Mouse (Mus musculus): Measurements from ENCODE around the gene Adk. TPM values are rescaled to one million over a fixed set of nuclear protein-coding genes. Genes with fewer than 3 reads are reported as not detected.
"Not testable (repeated sequence)": the region's sequence is repeated elsewhere in the genome, so short reads cannot be mapped to it uniquely, and the experiment has no call there.

The Adk gene
- polyA plus RNA-seq, 1 experiment from 2014 or later, result 50.0 TPM

DNA sequence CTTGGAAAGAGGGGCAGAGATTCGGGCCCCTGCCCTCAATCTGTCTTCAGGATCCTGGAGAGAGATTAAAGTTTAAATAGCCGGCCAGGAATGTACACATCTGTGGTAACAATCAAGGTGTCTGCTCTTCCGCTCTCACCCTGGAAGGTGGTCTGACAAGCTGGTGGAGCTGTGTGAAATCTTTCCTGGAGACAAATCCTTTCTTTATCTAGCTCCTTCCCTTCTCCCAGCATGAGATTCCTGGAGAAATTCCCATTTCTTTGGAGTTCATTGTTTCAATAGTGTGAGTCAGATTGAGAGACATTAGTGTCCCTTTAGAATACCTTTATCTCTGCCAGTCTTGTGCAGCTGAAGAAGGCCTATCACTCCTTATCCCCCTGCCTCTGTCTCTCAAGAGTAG, 36.4 kb downstream of the Adk start:
- Histone ChIP-seq H3K27me3 (no peaks in the 10 kb centered on the region), H3K4me3 (replicated peaks) (no peak overlapping the region), H3K36me3 (0 out of 2 replicates have a peak, but pooled peaks cover 2% of the 10 kb centered on the region), H3K9me3 (no peaks in the 10 kb centered on the region), H3K4me1 (replicated peaks) (no peaks in the 10 kb centered on the region), H3K4me2 (replicated peaks) (no peak overlapping the region), H3K27ac (no peak overlapping the region), H3K9ac (replicated peaks) (no peak overlapping the region)
- 40% methylated on average over 3 of the region's 3 CpGs for WGBS
- ATAC-seq, result no peak

DNA sequence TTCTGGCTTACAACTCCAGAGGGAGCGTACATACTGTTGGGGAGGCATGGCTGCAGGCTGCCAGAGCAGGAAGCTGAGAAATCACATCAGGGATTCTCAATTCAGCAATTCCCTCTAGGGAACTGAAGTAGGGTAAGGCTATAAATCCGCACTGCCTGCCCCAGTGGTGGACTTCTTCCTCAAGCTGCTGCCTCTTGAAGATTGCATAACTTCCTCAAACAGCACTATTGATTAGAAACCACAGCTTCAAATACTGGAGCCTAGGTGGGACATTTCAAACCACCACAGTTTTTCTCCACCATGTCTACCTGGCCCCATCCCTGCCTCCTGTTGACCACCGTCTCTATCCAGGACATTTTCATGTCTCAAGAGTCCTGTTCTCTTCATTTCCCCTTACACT, 38.0 kb downstream of the Adk start:
- Histone ChIP-seq H3K27ac (no peak overlapping the region), H3K27me3 (no peaks in the 10 kb centered on the region), H3K4me3 (replicated peaks) (no peak overlapping the region), H3K4me2 (replicated peaks) (no peak overlapping the region), H3K4me1 (replicated peaks) (no peaks in the 10 kb centered on the region), H3K36me3 (0 out of 2 replicates have a peak, but pooled peaks cover 2% of the 10 kb centered on the region), H3K9ac (replicated peaks) (no peak overlapping the region), H3K9me3 (no peaks in the 10 kb centered on the region)
- WGBS, result 92% methylated on average over 3 of the region's 3 CpGs
- ATAC-seq, result no peak

DNA sequence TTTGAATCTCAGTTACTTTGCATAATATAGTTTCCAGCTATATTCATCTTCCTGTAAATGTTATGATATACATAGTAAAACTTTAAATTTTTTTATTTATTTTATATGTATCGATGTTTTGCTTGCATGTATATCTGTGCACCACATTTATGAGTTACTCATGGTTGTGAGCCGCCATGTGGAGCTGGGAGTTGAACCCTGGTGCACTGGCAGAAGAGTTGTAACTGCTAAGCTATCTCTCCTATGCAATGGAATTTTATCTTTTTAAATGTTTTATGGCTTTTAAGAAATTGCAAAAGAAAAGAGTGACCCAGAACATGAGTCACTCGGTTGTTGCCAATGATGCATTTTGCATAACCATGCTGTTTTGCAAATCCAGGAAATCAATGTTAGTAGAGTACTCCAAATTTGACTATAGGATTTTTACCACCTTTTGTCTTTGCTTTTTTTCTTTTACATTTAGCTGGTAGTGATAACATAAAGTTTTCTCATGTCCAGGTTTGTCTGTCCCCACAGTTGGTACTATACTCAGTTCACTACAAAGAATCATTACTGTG, 38.6 kb downstream of the Adk start:
- H3K9me3 ChIP-seq, result no peaks in the 10 kb centered on the region
- no peak overlapping the region for H3K4me3 ChIP-seq (replicated peaks)
- no peaks in the 10 kb centered on the region for H3K27me3 ChIP-seq
- no peak overlapping the region for H3K27ac ChIP-seq
- WGBS, result 95% methylated on average over 3 of the region's 3 CpGs
- no peak overlapping the region for H3K4me2 ChIP-seq (replicated peaks)
- no peaks in the 10 kb centered on the region for H3K4me1 ChIP-seq (replicated peaks)
- no peak for ATAC-seq
- H3K9ac ChIP-seq (replicated peaks), result no peak overlapping the region
- 0 out of 2 replicates have a peak, but pooled peaks cover 2% of the 10 kb centered on the region for H3K36me3 ChIP-seq

DNA sequence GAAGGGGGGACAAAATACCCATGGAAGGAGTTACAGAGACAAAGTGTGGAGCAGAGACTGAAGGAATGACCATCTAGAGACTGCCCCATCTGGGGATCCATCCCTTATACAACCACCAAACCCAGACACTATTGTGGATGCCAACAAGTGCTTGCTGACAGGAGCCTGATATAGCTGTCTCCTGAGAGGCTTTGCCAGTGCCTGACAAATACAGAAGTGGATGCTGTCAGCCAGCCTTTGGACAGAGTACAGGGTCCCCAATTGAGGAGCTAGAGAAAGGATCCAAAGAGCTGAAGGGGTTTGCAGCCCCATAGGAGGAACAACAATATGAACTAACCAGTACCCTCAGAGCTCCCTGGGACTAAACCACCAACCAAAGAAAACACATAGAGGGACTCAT, 41.8 kb downstream of the Adk start:
- not testable (repeated sequence) for H3K9ac ChIP-seq (replicated peaks); H3K27ac ChIP-seq; H3K4me1 ChIP-seq (replicated peaks); H3K4me3 ChIP-seq (replicated peaks); ATAC-seq; H3K9me3 ChIP-seq; H3K36me3 ChIP-seq; H3K4me2 ChIP-seq (replicated peaks); H3K27me3 ChIP-seq

DNA sequence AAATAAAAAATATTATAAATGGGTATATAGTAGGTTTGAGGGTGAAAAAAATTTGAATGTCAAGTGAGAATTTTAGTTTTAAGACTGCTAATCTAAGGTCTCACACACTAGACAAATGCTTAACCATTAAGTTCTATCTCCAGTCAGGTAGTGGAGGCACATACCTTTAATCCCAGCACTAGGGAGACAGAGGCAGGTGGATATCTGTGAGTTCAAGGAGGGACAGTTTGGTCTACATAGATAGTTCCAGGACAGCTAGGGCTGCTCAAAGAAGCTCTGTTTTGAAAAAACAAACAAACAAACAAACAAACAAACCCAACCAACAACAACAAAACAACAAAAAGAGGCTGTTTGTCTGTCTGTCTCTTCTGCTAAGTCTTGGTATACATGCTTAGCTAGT, 43.9 kb downstream of the Adk start:
- no peak overlapping the region for H3K4me3 ChIP-seq (replicated peaks)
- no peak overlapping the region for H3K4me2 ChIP-seq (replicated peaks)
- H3K27ac ChIP-seq, result no peak overlapping the region
- no peak for ATAC-seq
- H3K9ac ChIP-seq (replicated peaks), result no peak overlapping the region
- no peaks in the 10 kb centered on the region for H3K9me3 ChIP-seq
- no peaks in the 10 kb centered on the region for H3K27me3 ChIP-seq
- 0 out of 2 replicates have a peak, but pooled peaks cover 2% of the 10 kb centered on the region for H3K36me3 ChIP-seq
- no peaks in the 10 kb centered on the region for H3K4me1 ChIP-seq (replicated peaks)

DNA sequence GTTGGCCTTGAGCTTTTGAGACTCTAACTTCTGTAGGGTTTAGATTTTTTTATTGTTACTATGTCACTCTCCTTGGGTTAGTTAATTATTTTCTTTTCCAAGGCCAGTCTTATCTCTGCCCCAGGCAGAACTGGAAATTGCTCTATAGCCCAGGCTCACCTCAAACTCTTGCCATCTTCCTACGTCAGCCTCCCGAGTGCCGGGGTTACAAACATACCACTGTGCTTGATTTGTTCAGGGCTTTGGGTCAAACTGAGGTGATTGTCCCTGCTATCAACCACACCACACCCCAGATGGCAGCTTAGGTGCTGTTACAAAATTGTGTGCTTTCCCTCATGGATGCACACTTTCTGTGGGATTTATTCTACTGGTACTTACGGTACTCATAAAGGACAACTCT, 44.3 kb downstream of the Adk start:
- Histone ChIP-seq H3K9ac (replicated peaks) (no peak overlapping the region), H3K4me1 (replicated peaks) (0 out of 2 replicates have a peak, but pooled peaks cover 3% of the 10 kb centered on the region), H3K4me3 (replicated peaks) (no peak overlapping the region), H3K9me3 (no peaks in the 10 kb centered on the region), H3K27me3 (no peaks in the 10 kb centered on the region), H3K4me2 (replicated peaks) (no peak overlapping the region), H3K36me3 (0 out of 2 replicates have a peak, but pooled peaks cover 2% of the 10 kb centered on the region), H3K27ac (no peak overlapping the region)
- no peak for ATAC-seq
- 91% methylated on average over 4 of the region's 4 CpGs for WGBS

DNA sequence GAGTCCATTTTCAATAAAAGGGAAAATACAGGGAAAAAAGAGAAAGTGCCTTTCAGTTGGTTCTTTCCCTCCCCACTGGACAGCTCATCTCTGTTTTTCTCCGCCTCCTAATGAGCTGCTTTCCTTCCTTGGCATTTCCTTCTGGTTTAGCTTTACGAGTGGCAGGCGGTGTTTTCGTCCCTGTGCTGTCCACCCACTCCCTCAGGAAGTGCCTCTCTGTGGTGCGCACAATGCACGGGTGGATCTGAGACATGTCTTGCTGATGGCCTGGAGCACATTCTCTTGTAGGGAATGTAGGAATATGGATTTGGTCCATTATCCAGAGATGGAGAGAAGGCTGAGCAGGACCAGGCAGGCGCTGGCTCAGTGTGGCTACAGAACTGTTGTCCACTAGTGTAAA, 47.0 kb downstream of the Adk start:
- H3K9ac ChIP-seq (replicated peaks), result no peak overlapping the region
- no peaks in the 10 kb centered on the region for H3K9me3 ChIP-seq
- H3K4me1 ChIP-seq (replicated peaks), result 0 out of 2 replicates have a peak, but pooled peaks cover 3% of the 10 kb centered on the region
- H3K36me3 ChIP-seq, result no peaks in the 10 kb centered on the region
- H3K4me3 ChIP-seq (replicated peaks), result no peak overlapping the region
- ATAC-seq, result no peak
- no peak overlapping the region for H3K4me2 ChIP-seq (replicated peaks)
- H3K27me3 ChIP-seq, result no peaks in the 10 kb centered on the region
- 86% methylated on average over 7 of the region's 7 CpGs for WGBS
- H3K27ac ChIP-seq, result no peak overlapping the region

DNA sequence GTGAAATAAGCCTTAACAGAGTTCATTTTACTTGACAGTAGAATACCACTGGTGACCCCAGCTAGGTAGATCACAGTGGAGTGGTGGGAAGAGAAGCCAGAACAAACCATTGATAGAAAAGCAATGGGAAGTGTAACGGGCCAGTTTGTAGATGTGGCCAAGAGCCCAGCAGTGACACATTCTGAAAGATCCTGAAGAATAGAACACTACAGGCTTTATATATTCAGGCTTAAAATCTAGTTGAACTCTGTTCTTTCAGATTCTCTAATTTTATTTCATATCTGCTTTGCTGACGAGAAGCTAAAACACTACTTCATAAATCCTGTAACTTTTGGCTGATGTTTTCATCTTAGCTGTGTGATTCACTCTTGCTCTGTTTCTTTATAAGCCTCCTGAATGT, 48.5 kb downstream of the Adk start:
- no peak for ATAC-seq
- Histone ChIP-seq H3K27me3 (no peaks in the 10 kb centered on the region), H3K36me3 (no peaks in the 10 kb centered on the region), H3K9ac (replicated peaks) (no peak overlapping the region), H3K4me1 (replicated peaks) (0 out of 2 replicates have a peak, but pooled peaks cover 3% of the 10 kb centered on the region), H3K27ac (no peak overlapping the region), H3K9me3 (no peaks in the 10 kb centered on the region), H3K4me2 (replicated peaks) (no peak overlapping the region), H3K4me3 (replicated peaks) (no peak overlapping the region)
- whole genome bisulfite sequencing, result 96% methylated on average over 2 of the region's 2 CpGs

DNA sequence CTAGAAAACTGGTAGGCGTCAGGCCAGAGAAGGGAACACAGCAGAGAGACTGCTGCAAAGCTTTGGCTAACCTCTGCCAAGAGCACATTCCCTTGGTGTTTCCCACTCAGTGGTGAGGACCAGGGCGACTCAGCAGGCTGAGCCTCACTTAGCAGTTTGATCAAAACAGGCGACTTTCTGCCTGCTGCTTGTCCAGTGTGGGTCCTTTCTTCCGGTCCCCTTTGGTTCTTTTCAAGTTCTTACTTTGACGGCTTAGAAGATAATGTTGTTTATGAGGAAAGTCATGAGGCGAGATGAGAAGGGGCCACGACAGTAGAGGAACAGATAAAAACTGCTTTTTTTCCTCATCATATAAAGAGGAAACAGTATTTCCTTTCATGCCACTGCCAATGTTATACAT, 49.2 kb downstream of the Adk start:
- 63% methylated on average over 7 of the region's 7 CpGs for WGBS
- Histone ChIP-seq H3K9me3 (no peaks in the 10 kb centered on the region), H3K4me1 (replicated peaks) (0 out of 2 replicates have a peak, but pooled peaks cover 3% of the 10 kb centered on the region), H3K9ac (replicated peaks) (no peak overlapping the region), H3K27me3 (no peaks in the 10 kb centered on the region), H3K4me3 (replicated peaks) (no peak overlapping the region), H3K36me3 (no peaks in the 10 kb centered on the region), H3K4me2 (replicated peaks) (no peak overlapping the region), H3K27ac (no peak overlapping the region)
- no peak for ATAC-seq

DNA sequence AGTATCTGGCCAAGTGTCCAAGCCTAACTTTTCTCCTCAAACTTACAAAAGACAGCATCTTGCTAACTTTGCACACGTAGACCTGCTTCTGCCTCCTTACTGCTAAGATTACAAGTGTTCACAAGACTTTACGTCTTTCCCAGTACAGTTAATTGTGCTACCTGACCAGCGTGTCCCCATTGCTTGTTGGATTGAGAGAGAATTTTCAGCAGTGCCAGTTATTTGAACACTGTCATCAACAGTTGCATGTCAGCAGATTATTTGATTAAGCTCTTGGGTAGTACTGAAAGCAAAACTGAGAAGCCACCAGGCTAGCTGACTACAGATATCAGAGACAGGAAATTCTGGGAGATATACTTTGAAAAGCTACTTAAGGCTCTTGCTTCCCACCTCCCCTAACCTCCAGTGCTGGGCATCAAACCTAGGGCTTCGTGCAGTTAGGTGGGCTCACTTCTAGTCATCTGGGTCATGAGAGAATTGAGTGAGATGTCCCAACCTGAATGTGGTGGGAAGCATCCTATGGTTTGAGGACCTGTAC, 50.4 kb downstream of the Adk start:
- H3K4me1 ChIP-seq (replicated peaks), result 0 out of 2 replicates have a peak, but pooled peaks cover 3% of the 10 kb centered on the region
- ATAC-seq, result no peak
- H3K36me3 ChIP-seq, result no peaks in the 10 kb centered on the region
- H3K27me3 ChIP-seq, result no peaks in the 10 kb centered on the region
- H3K4me3 ChIP-seq (replicated peaks), result no peak overlapping the region
- 92% methylated on average over 4 of the region's 4 CpGs for WGBS
- no peak overlapping the region for H3K9ac ChIP-seq (replicated peaks)
- H3K4me2 ChIP-seq (replicated peaks), result no peak overlapping the region
- no peak overlapping the region for H3K27ac ChIP-seq
- H3K9me3 ChIP-seq, result no peaks in the 10 kb centered on the region

DNA sequence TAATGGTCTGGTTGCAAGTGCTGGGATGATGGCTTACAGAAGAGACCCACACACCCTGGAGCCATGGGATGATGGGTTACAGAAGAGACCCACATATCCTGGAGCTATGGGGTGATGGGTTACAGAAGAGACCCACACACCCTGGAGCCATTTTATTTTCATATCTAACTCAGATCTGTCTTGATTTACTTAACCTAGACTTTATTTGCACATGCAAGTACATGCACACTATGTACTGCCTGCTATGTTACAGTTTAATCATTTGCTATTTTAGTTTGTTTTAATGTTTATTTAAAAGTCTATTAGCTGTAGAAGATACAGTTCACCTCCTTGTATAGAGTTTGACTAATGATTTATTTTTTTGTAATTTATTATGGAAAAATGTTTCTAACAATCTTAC, 52.7 kb downstream of the Adk start:
- H3K27me3 ChIP-seq, result no peaks in the 10 kb centered on the region
- H3K27ac ChIP-seq, result no peak overlapping the region
- no peak for ATAC-seq
- no peak overlapping the region for H3K4me2 ChIP-seq (replicated peaks)
- no peaks in the 10 kb centered on the region for H3K9me3 ChIP-seq
- H3K4me1 ChIP-seq (replicated peaks), result 0 out of 2 replicates have a peak, but pooled peaks cover 3% of the 10 kb centered on the region
- no peak overlapping the region for H3K9ac ChIP-seq (replicated peaks)
- no peak overlapping the region for H3K4me3 ChIP-seq (replicated peaks)
- H3K36me3 ChIP-seq, result no peaks in the 10 kb centered on the region

DNA sequence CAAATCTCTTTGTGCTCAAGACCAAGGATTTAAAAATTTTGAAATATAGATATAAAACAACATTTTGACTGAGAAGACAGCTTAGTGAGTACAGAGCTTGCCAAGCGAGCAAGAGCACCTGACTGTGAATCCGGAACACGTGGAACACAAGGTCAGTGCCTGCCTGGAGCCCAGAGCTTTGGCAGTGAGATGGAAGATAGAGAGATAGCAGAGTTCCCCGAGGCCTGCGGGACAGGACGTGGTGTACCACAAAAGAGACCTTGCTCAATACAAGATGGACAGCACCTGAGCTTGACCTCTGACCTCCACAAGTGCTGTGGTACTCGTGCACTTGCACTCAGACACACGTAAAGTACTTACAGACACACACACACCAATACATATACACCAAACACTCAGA, 54.2 kb downstream of the Adk start:
- H3K9me3 ChIP-seq, result no peaks in the 10 kb centered on the region
- 92% methylated on average over 8 of the region's 8 CpGs for WGBS
- ATAC-seq, result no peak
- no peak overlapping the region for H3K9ac ChIP-seq (replicated peaks)
- no peaks in the 10 kb centered on the region for H3K36me3 ChIP-seq
- H3K4me2 ChIP-seq (replicated peaks), result no peak overlapping the region
- H3K4me3 ChIP-seq (replicated peaks), result no peak overlapping the region
- H3K27ac ChIP-seq, result no peak overlapping the region
- H3K27me3 ChIP-seq, result no peaks in the 10 kb centered on the region
- 0 out of 2 replicates have a peak, but pooled peaks cover under 1% of the 10 kb centered on the region for H3K4me1 ChIP-seq (replicated peaks)

DNA sequence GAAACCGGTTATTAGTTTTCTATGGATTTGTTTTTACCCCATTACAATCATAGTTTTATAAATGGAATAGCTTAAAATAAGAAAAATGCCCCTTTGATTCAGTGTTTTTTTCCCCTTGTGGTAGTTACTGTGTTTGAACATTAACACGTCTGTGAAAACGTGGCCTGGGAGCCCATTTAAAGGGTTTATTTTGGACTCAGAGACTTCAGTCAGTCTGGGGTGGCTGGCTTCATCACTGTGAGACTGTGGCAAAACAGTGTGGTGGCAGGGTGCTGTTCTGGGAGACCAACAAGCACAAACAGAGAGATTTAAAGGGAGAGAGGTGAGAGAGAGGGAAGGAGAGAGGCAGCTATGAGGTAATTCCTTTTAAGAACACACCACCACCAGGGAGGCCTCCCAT, 55.2 kb downstream of the Adk start:
- Histone ChIP-seq H3K9ac (replicated peaks) (no peak overlapping the region), H3K4me2 (replicated peaks) (no peak overlapping the region), H3K36me3 (no peaks in the 10 kb centered on the region), H3K4me3 (replicated peaks) (no peak overlapping the region), H3K27ac (no peak overlapping the region), H3K4me1 (replicated peaks) (no peaks in the 10 kb centered on the region), H3K27me3 (no peaks in the 10 kb centered on the region), H3K9me3 (no peaks in the 10 kb centered on the region)
- WGBS, result 73% methylated on average over 3 of the region's 3 CpGs
- no peak for ATAC-seq
